In genomic region chr12:14032363-14032762, GRCm38 (mm10) we compare ENCODE assay signal across 22 mouse cellular contexts.
DNase-seq lines count a peak whose midpoint lies in the region; ATAC-seq and TF ChIP-seq lines count a peak whose summit lies in the region.
"Had no signal": no experiment of that assay in that cellular context is flagged by ENCODE, and none has a peak within 500 bp of the region (broad histone marks: within the 10 kb centered on the region; RNA-seq: fewer than 3 reads in every experiment).

No protein-coding gene starts in this region.

- no peak for DNase-seq in forebrain, embryonic 10.5 days (ENCODE audit: extremely low spot score, low spot score)
- DNase-seq in brain, embryonic 14.5 days (ENCODE audit: low read depth) = peak; percentile 40
- DNase-seq: adrenal gland, adult 8-10 months; adrenal gland, postnatal 14 days; adrenal gland, postnatal 36 days; B cell, adult 2 months; cerebellum, adult 11 months; cerebellum, adult 18-20 months; cerebellum, adult 8-10 months; cerebellum, adult 9-11 months; cerebellum, postnatal 14 days; cerebellum, postnatal 36 days had no signal

- H3K36me3 ChIP-seq in forebrain, embryonic 13.5 days (ENCODE audit: poor library complexity, severe bottlenecking) = no peaks in the 10 kb centered on the region
- no peaks in the 10 kb centered on the region for H3K36me3 ChIP-seq in forebrain, embryonic 12.5 days (replicated peaks)
- H3K36me3 ChIP-seq in forebrain, embryonic 16.5 days (ENCODE audit: control insufficient read depth, insufficient read depth) = no peaks in the 10 kb centered on the region
- no peaks in the 10 kb centered on the region for H3K36me3 ChIP-seq in forebrain, embryonic 10.5 days (replicated peaks)
- H3K36me3 ChIP-seq: embryonic facial prominence, embryonic 10.5 days; embryonic facial prominence, embryonic 12.5 days; G1E had no signal

- no peak overlapping the region for H3K4me3 ChIP-seq in forebrain, embryonic 13.5 days
- no peak overlapping the region for H3K4me3 ChIP-seq in forebrain, embryonic 12.5 days (replicated peaks)
- no peak overlapping the region for H3K4me3 ChIP-seq in forebrain, embryonic 16.5 days (replicated peaks; ENCODE audit: low read length)
- no peak overlapping the region for H3K4me3 ChIP-seq in forebrain, embryonic 10.5 days
- H3K4me3 ChIP-seq: embryonic facial prominence, embryonic 10.5 days; embryonic facial prominence, embryonic 12.5 days had no signal

- H3K27me3 ChIP-seq in forebrain, embryonic 13.5 days = no peaks in the 10 kb centered on the region
- H3K27me3 ChIP-seq in forebrain, embryonic 12.5 days = no peaks in the 10 kb centered on the region
- no peaks in the 10 kb centered on the region for H3K27me3 ChIP-seq in forebrain, embryonic 16.5 days (replicated peaks; ENCODE audit: control insufficient read depth, insufficient read depth, low read length)
- H3K27me3 ChIP-seq in forebrain, embryonic 10.5 days (ENCODE audit: poor library complexity, severe bottlenecking) = no peaks in the 10 kb centered on the region
- H3K27me3 ChIP-seq: CH12.LX; embryonic facial prominence, embryonic 12.5 days; Patski had no signal

- no peak overlapping the region for H3K9ac ChIP-seq in forebrain, embryonic 13.5 days
- H3K9ac ChIP-seq in forebrain, embryonic 12.5 days = no peak overlapping the region
- no peak overlapping the region for H3K9ac ChIP-seq in forebrain, embryonic 16.5 days (replicated peaks; ENCODE audit: low read depth, low read length)
- H3K9ac ChIP-seq: embryonic facial prominence, embryonic 12.5 days had no signal

- no peaks in the 10 kb centered on the region for H3K9me3 ChIP-seq in forebrain, embryonic 13.5 days (replicated peaks)
- no peaks in the 10 kb centered on the region for H3K9me3 ChIP-seq in forebrain, embryonic 12.5 days
- no peaks in the 10 kb centered on the region for H3K9me3 ChIP-seq in forebrain, embryonic 16.5 days (ENCODE audit: control insufficient read depth, low read length)
- no peaks in the 10 kb centered on the region for H3K9me3 ChIP-seq in forebrain, embryonic 10.5 days
- H3K9me3 ChIP-seq: embryonic facial prominence, embryonic 10.5 days; embryonic facial prominence, embryonic 12.5 days; G1E had no signal

- no peak for TF ChIP-seq POLR2A in brain, embryonic 14.5 days (IDR thresholded peaks at IDR 0.05; ENCODE audit: borderline replicate concordance, extremely low read depth, insufficient read depth, insufficient read length, poor library complexity, severe bottlenecking)

- H3K27ac ChIP-seq in forebrain, embryonic 13.5 days = no peak overlapping the region
- no peak overlapping the region for H3K27ac ChIP-seq in forebrain, embryonic 12.5 days
- no peak overlapping the region for H3K27ac ChIP-seq in forebrain, embryonic 16.5 days (ENCODE audit: low read length)
- H3K27ac ChIP-seq in forebrain, embryonic 10.5 days = no peak overlapping the region
- H3K27ac ChIP-seq: embryonic facial prominence, embryonic 10.5 days; embryonic facial prominence, embryonic 12.5 days had no signal

- TF ChIP-seq CTCF in brain, embryonic 14.5 days (IDR thresholded peaks at IDR 0.05; ENCODE audit: borderline replicate concordance, extremely low read depth, insufficient read depth, insufficient read length) = no peak

- ATAC-seq in forebrain, embryonic 13.5 days = peak; percentile 51; the same call in 1 of the 2 replicates
- ATAC-seq in forebrain, embryonic 12.5 days (ENCODE audit: low FRiP score) = no peak
- peak; percentile 65 for ATAC-seq in forebrain, embryonic 16.5 days
- ATAC-seq: activated CD4-positive, CD25-positive, alpha-beta regulatory T cell, adult 4 months; CD4-positive, CD25-positive, alpha-beta regulatory T cell, adult 4 months; Patski had no signal

- WGBS in forebrain, embryonic 13.5 days = 91% methylated on average over 1 of the region's 1 CpGs
- 85% methylated on average over 1 of the region's 1 CpGs for whole genome bisulfite sequencing in forebrain, embryonic 12.5 days
- WGBS in forebrain, embryonic 16.5 days = 73% methylated on average over 1 of the region's 1 CpGs
- 85% methylated on average over 1 of the region's 1 CpGs for WGBS in forebrain, embryonic 10.5 days

- H3K4me1 ChIP-seq in forebrain, embryonic 13.5 days = no peaks in the 10 kb centered on the region
- no peaks in the 10 kb centered on the region for H3K4me1 ChIP-seq in forebrain, embryonic 12.5 days
- H3K4me1 ChIP-seq in forebrain, embryonic 16.5 days (replicated peaks; ENCODE audit: control insufficient read depth, insufficient read depth, low read length) = no peaks in the 10 kb centered on the region
- no peaks in the 10 kb centered on the region for H3K4me1 ChIP-seq in forebrain, embryonic 10.5 days
- H3K4me1 ChIP-seq: embryonic facial prominence, embryonic 10.5 days; embryonic facial prominence, embryonic 12.5 days had no signal

- no peak overlapping the region for H3K4me2 ChIP-seq in forebrain, embryonic 13.5 days
- no peak overlapping the region for H3K4me2 ChIP-seq in forebrain, embryonic 12.5 days
- H3K4me2 ChIP-seq in forebrain, embryonic 16.5 days (ENCODE audit: low read length) = no peak overlapping the region
- H3K4me2 ChIP-seq: embryonic facial prominence, embryonic 12.5 days had no signal
